Mouse (Mus musculus) gastrocnemius, postnatal 14 days (tissue): ENCODE data around the gene Noxa1. TPM values are rescaled to one million over a fixed set of nuclear protein-coding genes. Genes with fewer than 3 reads are reported as not detected.

Experiments used
- DNase-seq: peaks from one replicate; pipeline ENCODE4 v3.0.0; 2021; ENCODE audit warnings: mixed read lengths
- intact Hi-C: fragments of 180-260 bp; cut with DNase I; formaldehyde crosslinking; loops from one replicate; pipeline ENCODE4 v1.15.1; 2025; ENCODE audit warnings: low total_unique reads
- long read RNA-seq, 2 experiments: library from polyadenylated mRNA; stranded (forward); transcript quantifications; one replicate each; pipeline ENCODE4 v2.0.0; 2021
- total RNA-seq, 2 experiments: library from RNA; stranded (reverse); gene quantifications; 2 replicates each; pipeline ENCODE4 v1.2.3; 2021

The Noxa1 gene
- not detected for total RNA-seq
- long read RNA-seq, experiment 1, result 0 reads
- long read RNA-seq, experiment 2, result 0 reads

GRCm38 (mm10) chr2:25095109-25095850 lies at the start of gene Noxa1:
Noxa1 (minus strand) TSS chr2:25095149.
- intact Hi-C loops, result no loop called here
- no peak for DNase-seq

GRCm38 (mm10) chr2:25141921-25142320 lies 47.0 kb upstream of the Noxa1 start:
- intact Hi-C loops, result no loop called here
- DNase-seq, result no peak

GRCm38 (mm10) chr2:25141185-25141584 lies 46.2 kb upstream of the Noxa1 start:
- intact Hi-C loops, result no loop called here
- no peak for DNase-seq

- intact Hi-C loops, result no loop called here
- no peak for DNase-seq
These were observed 42.9 kb upstream of the Noxa1 start for GRCm38 (mm10) chr2:25137832-25138231.

GRCm38 (mm10) chr2:25131601-25132000 lies 36.7 kb upstream of the Noxa1 start:
- intact Hi-C loops, result no loop called here
- no peak for DNase-seq

- peak; percentile 23 for DNase-seq
These were observed 33.1 kb upstream of the Noxa1 start for GRCm38 (mm10) chr2:25128072-25128471.

GRCm38 (mm10) chr2:25127206-25127605 lies 32.3 kb upstream of the Noxa1 start:
- peak; percentile 59 for DNase-seq
- intact Hi-C loops, result loop anchor here (5.0 kb wide), 2 partner anchors 35 to 50 kb away; no protein-coding TSS in a partner anchor

More at GRCm38 (mm10) chr2:25128072-25128471, 33.1 kb upstream of the Noxa1 start:
- intact Hi-C loops, result loop anchor here (5.0 kb wide), 2 partner anchors 34 to 49 kb away; no protein-coding TSS in a partner anchor

GRCm38 (mm10) chr2:25126011-25127010 lies 31.4 kb upstream of the Noxa1 start:
- no peak for DNase-seq
- intact Hi-C loops, result loop anchor here (5.0 kb wide), 2 partner anchors 36 to 51 kb away; no protein-coding TSS in a partner anchor

GRCm38 (mm10) chr2:25125146-25125545 lies 30.2 kb upstream of the Noxa1 start:
- intact Hi-C loops, result loop anchor here (5.0 kb wide), 2 partner anchors 37 to 52 kb away; no protein-coding TSS in a partner anchor
- DNase-seq, result no peak

- DNase-seq, result no peak
- intact Hi-C loops, result no loop called here
These were observed 29.5 kb upstream of the Noxa1 start for GRCm38 (mm10) chr2:25124411-25124810.

- intact Hi-C loops, result no loop called here
These were observed 28.6 kb upstream of the Noxa1 start for GRCm38 (mm10) chr2:25123527-25123926.

GRCm38 (mm10) chr2:25122666-25123065 lies 27.7 kb upstream of the Noxa1 start:
- intact Hi-C loops, result no loop called here
- DNase-seq, result no peak

More at GRCm38 (mm10) chr2:25123527-25123926, 28.6 kb upstream of the Noxa1 start:
- no peak for DNase-seq

- DNase-seq, result no peak
- intact Hi-C loops, result no loop called here
These were observed 26.0 kb upstream of the Noxa1 start for GRCm38 (mm10) chr2:25120963-25121362.

GRCm38 (mm10) chr2:25115442-25115841 lies 20.5 kb upstream of the Noxa1 start:
- intact Hi-C loops, result no loop called here

GRCm38 (mm10) chr2:25114308-25114707 lies 19.4 kb upstream of the Noxa1 start:
- DNase-seq, result no peak
- intact Hi-C loops, result no loop called here

More at GRCm38 (mm10) chr2:25115442-25115841, 20.5 kb upstream of the Noxa1 start:
- no peak for DNase-seq

GRCm38 (mm10) chr2:25111184-25111791 lies 16.3 kb upstream of the Noxa1 start:
- intact Hi-C loops, result no loop called here
- DNase-seq, result no peak

- no peak for DNase-seq
- intact Hi-C loops, result no loop called here
These were observed 15.7 kb upstream of the Noxa1 start for GRCm38 (mm10) chr2:25110505-25111183.

GRCm38 (mm10) chr2:25109487-25109886 lies 14.5 kb upstream of the Noxa1 start:
- intact Hi-C loops, result no loop called here
- DNase-seq, result no peak

GRCm38 (mm10) chr2:25106045-25106444 lies 11.1 kb upstream of the Noxa1 start:
- intact Hi-C loops, result no loop called here
- DNase-seq, result no peak
